Mouse (Mus musculus) G1E (cell line): ENCODE data around the gene Ppp1r14b.

Experiments used
- CTCF ChIP-seq: IDR thresholded peaks from 2 replicates; pipeline ENCODE4 v1.5.1; 2012; ENCODE audit warnings: low read depth, low read length, inconsistent platforms, mixed read lengths
- GATA1 ChIP-seq: IDR thresholded peaks from 2 replicates; pipeline ENCODE4 v1.6.1; 2012; ENCODE audit warnings: borderline replicate concordance, low read length, inconsistent platforms, mixed read lengths
- TAL1 ChIP-seq: conservative IDR thresholded peaks from 2 replicates; pipeline ENCODE4 v1.6.1; 2012; ENCODE audit warnings: low read depth, low read length, inconsistent platforms, mixed read lengths

GRCm38 (mm10) chr19:6981465-6981864 is 6.7 kb downstream of the Ppp1r14b start:
- TF ChIP-seq CTCF (no peak), GATA1 (no peak), TAL1 (no peak)
